Mouse (Mus musculus) kidney, postnatal 25 days (tissue): Measurements from ENCODE around the gene Nr2c2.
"Not testable (repeated sequence)": the region's sequence is repeated elsewhere in the genome, so short reads cannot be mapped to it uniquely, and the experiment has no call there.

Experiments used
- DNase-seq, 2 experiments: peaks; one replicate each; pipeline ENCODE4 v3.0.0; 2021; ENCODE audit warnings: mixed read lengths in 2 of 2

Nr2c2 gene

DNA sequence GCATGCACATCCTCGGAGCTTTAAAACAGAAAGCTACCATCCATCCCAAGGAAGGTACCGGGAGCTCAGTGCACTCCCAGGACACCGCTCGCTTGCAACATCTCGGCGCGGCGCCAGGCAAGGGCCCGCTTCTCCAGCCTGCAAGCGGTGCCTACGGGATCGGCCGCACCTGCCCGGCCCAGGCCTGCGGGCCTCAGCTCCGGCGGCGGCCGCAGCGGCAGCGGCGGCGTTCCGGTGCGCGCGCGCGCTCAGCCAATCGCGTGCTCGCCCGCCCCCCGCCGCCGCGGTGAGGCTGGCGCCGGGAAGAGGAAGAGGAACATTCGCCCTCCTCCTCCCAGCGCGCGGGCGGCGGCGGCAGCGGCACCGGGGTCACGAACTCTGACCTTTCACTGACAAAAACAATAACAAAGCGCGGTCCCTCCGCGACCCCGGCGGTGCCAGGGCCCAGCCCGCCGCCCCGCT is at the start of gene Nr2c2:
Gene Nr2c2, plus strand, starts transcription at position 261 of the 462 bp plus-strand sequence.
- DNase-seq = peak; percentile 89 to 95

DNA sequence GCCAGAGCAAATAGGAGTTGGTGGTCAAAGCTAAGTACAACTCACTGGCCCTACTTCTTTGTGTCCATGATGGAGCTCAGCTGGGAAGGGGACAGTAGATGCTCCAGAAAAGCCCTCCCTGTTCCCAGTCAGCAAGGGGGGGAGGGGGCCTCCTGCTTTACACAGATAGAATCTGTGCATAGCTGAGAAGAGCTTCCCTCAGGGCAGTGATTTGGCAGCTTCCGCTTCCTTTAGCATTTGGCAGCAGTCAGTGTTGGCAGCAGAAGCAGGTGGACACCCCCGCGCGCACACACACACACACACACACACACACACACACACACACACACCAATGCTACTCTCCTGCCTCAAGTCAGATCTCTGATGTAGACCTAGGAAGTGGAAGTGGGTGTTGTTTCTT is 49.1 kb upstream of the Nr2c2 start:
- DNase-seq = peak; percentile 75 to 84

DNA sequence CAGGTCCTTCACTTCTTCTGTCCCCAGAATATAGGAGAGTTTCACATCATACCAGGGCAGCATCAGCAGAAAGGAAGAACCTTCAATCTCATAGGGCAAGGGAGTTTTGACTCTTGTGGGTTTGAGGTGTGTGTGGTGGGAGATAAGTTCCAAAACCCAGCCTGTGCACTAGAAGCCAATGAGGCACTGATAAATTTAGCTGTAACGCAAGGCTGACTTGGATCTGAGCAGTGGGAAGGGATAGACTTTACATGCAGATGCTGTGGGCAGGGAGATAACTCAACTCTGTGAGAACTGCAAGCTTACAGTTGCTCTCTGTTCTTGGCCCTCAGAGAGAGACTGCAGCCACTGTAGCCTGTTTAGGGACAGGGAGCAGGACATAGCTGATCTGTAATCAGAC is 48.3 kb upstream of the Nr2c2 start:
- DNase-seq = no peak

DNA sequence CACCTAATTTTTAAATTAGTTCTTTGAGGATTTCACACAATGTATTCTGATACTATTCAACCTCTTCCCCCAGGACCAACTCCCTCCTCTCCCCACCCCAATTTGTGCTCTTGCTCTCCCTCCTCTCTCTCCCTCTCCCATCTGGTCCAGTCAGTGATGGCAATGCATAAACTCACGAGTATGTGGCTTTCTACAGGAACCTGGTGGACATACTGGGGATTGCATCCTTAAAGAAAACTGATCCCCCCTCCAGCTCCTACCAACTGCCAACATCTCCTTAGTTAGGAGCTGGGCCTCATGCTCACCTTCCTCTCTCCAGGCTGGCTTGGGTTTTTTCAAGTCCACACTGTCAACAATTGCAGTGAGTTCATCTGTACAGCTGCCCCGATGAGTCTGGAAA is 33.4 kb upstream of the Nr2c2 start:
- no peak for DNase-seq

DNA sequence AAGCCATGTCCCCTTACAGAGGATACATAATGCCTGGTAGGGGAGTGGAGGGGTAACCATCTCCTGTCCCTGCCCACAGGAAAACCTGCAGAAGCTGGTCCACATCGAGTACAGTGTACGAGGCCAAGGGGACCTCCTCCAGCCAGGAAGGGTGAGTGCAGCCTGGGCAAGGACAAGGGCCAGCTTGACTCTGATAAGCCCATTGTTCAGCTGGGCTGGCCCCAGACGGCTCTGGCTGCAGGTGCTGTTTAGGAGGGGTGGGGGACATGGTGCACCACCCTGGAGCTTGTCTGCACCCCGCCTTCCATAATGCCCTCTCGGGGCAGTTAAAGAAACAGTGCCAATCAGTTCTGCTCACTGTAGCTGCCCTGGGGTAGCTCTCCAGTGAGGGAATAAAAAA is 29.5 kb upstream of the Nr2c2 start:
- DNase-seq = no peak

DNA sequence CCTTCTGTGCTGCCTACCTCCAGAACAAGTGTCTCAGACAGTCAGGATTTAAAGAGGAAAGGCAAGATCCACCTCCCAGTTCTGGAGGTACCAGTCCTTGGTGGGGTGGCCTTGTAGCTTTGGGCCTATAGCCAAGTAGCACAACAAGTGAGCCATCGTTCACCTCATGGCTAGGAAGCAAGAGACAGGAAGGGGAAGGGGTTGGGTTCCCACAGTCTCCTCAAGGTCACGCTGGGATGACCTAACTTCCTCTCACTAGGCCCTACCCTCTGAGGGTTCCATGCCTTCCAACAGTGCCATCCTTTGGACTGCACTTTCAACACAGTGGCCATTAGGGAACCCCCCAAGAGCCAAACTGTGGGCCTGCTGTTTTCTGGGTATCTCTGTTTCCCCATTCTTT is 27.7 kb upstream of the Nr2c2 start:
- peak; percentile 40 to 64 for DNase-seq

DNA sequence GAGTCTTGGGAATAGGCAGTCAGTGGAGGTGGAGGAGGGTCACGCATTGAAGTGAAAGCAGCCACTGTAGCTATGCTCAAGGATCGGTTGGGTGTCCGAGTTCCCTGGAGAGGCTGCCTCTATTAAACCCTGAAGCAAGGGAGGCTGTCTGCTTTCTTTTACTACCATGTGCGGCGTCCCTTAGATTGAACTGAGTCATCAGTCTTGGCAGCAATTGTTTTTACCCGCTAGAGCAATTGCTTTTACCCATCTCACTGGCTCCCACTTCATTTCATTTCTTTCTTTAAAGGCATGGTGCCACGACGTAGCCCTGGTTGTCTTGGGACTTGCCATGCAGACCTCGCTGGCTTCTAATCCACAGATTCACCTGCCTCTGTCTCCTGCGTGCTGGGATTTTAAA is 27.1 kb upstream of the Nr2c2 start:
- DNase-seq = no peak

DNA sequence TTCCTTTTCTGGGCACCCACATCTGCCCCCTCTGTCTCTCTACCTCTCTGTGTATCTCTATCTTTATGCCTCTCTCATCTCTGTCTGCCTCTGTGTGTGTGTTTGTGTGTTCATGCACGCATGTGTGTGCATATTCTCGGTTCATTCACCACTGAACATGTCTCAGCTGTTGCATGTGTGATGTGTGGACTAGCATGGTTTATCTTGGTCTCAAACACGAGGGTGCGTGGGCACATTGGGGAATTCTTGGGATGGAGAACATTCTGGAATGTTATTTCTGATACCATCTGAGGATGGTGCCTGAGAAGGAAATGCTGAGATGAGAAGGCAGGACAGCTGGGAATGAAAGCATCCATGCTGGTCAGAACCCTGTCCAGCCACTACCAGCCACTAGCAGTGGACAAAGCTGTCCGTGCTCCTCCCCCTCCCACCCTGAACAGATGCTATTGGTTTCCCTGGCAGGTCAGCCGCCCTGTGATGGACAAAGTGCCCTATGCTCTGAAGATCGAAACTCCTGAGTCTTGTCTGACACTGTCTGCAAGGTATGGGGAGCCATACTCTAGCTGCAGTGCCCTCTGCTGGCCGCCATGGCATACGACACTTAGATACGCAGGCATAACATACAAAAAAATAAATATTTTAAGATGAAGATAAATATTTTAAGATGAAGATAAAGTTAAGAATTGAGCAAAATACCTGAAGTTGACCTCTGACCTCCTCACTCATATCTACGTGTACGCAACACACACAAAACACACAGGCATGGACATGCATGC is 25.3 kb upstream of the Nr2c2 start:
- DNase-seq = peak; percentile 52 to 70

DNA sequence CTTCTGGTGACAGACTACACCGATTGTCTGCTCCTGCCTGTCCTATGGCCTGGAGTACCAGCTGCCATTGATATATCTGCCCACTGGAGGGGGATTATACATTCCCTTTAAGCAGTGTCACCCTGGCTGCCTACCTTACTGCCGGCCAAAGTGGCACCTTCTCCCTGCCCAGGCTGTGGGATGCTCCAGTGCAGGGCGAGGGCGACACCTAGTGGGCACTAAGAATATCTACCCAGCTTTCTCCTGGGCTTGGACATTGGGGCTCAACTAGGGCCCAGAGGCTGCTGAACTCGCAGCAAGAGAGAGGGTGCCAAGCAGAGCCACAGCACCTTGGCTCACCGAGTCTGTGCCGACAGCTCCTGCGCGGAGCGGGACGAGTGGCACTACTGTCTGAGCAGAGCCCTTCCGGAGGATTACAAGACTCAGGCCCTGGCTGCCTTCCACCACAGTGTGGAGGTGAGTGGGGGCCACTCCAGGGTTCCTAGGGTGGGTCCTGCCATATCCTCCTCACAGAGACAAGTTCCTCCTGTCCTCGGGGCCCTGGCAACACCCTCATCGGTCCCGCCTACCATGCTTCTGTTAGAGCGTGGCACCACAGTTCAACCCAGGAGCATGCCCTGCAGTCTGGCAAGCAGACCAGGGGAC is 23.9 kb upstream of the Nr2c2 start:
- peak; percentile 80 for DNase-seq

DNA sequence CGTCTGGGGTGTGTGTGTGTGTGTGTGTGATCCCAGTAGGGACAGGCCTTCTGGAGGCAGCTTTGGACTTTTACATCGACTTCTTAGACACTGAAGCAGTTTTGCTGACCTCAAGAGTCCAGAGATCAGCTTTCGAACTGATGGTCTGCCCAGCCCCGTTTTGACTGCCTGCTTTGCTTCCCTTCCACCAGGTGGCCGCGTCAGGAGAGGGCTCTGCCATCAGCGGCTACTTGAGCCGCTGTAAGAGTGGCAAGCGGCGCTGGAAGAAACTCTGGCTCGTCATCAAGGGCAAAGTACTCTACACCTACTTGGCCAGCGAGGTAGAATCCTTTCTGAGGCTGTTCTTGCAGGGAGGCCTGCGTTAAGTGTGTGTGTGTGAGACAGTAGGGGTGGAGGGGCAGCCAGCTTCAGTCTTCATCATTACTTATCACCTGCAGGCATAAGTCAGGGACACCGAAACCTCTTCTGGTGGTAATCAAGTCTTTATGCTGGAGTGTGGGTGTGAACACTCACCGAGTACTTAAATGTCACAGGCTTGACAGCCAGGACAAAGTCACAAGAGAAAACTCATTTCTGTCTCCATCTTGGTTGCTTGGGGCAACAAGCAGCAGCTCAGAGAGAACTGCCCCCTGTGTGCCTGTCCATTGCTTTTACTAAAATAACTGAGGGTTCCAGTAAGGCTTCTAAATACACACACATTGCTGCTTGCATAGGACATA is 19.9 kb upstream of the Nr2c2 start:
- DNase-seq = peak; percentile 68 to 89

DNA sequence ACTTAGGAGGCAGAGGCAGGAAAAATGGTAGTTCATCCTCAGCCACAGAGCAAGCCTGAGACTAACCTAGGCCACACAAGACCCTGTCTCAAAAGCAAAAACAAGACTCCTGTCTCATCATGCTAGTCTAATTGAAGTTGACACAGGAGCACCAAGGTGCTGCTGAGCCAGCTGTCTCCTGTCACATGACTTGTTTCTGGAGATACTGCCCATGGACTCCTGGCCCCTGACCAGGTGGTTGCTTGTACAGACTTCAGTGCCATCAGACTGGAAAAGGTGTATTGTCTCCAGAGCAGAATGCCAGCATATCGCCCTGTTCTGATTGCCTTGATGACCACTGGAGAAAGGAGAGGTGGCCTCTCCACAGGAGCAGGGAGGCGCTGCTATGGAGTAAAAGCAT is 10.5 kb upstream of the Nr2c2 start:
- peak; percentile 20 to 48 for DNase-seq

DNA sequence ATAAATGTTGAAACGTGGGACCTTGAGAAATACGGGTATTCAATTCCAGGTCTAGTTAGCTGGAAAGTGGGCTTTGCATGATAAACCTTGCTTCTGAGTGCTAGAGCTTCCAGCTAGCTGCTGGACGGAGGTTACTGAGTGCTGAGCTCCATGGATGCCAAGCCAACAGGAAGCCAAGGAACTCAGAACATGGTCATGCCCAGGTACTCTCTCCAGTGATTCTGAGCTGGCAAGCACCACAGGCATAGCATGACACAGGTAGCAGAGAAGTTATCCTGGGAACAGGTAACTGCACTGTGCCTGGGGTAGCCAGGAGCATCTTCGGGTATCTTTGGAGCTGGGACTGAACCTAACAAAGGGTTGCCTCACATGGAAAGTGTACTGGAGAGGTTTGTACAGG is 8.4 kb upstream of the Nr2c2 start:
- DNase-seq = no peak

DNA sequence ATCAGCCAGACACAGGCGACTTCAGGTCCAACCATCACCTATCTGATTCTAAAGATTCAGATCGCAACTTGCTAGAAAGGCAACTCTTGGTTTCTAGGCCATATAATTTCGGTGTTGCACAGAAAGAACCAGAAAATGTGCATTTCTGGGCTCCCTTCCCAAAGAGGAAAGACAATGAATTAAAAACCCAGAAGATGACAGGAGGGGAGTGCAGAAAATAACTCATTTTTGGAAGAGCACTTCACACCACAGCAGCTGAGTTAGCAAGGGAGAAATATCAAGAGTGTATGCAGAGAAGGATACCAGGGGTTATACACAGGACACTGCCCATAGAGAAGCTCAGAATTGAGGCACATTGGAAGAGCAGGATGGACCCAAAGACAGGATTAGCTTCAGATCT is 6.3 kb upstream of the Nr2c2 start:
- DNase-seq = no peak

DNA sequence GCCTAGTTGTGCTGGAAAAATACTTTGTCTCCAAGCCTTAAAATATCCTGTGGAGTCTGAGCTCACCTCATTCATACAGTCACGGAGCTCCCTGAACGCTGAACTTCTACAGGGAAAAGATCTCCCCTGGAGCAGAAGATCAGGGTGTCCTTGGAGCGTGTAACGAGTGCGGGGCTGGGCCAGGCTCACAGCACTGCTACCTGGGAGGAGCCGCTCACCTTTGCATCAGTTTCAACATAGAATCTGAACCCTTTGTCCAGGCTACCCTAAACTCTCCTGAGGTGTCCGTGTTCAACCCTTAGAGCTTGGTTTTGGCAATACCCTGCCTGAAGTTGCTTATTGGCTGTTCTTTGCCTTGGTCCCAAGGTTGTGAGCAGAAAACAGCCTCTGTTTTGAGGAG is 2.0 kb upstream of the Nr2c2 start:
- DNase-seq = not testable (repeated sequence)

DNA sequence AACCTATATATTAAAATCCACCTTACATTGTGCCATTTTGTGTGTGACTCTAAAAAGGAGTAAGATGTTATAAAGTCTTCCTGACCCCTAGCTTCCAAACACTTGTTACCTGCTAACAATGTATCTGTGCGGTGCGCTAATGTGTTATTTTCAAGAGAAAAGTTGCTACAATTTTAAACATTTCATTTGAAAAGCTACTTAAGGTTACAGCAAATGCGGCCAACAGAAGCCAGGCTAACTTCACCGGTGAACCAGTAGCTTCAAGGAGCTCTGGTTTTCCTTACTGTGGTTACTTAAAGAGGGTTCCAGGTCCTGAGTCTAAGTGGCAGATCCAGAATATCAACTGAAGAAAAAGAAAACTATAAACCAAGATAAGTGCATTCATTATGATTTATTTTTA is 1.2 kb upstream of the Nr2c2 start:
- DNase-seq = no peak

DNA sequence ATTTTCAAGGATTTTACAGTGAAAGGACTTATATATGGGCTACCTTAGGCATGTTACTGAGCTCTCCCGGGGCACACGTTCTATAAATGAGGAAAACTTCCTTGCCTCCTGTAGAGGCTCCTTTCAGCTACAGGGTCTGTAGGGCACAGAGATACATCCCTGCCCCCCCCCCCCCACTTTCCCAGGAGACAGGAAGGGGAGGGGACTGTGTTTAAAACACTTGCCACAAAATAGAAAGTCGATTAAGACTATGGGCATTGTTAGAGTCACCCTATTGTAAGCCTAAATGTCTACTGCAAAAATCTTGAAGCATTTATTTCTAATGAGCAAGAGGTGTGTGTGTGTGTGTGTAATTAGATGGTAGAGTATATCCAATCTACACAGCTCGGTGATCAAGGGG is 693 bp upstream of the Nr2c2 start:
- DNase-seq = no peak

DNA sequence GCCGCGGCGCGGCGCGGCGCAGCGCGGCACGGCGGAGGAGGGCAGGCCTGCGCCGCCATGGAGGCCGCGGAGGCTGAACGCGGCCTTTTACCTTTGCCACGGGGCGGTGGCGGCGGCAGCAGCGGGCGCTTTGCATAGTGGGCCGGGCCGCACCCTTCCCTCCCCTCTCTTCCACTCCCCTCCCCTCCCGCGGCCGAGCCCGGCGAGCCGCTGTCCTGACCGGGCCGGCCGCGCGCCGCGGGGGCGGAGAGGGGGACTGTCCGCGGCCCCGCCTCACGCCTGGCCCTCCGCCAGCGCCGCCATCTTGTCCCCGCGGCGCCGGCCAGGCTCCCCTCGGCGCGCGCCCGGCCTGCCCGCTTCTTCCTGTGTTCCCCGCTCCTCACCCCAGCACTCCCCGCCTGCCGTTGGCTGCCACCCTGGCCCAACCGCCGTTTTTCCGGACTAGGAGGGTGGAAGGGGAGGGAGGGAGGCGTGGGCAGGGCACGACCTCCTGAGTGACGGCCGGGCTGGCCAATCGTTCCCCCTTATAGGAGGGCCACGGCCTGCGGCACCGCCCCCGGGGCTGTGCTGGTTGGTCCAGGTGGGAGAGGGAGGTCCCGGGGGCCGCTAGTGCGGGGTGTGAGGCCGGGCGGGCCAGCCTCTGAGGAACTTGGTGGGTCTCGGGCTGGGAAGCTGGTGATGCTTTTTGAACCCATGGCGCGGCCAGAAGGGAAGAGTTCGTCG is 738 bp downstream of the Nr2c2 start:
- DNase-seq = peak; percentile 100

DNA sequence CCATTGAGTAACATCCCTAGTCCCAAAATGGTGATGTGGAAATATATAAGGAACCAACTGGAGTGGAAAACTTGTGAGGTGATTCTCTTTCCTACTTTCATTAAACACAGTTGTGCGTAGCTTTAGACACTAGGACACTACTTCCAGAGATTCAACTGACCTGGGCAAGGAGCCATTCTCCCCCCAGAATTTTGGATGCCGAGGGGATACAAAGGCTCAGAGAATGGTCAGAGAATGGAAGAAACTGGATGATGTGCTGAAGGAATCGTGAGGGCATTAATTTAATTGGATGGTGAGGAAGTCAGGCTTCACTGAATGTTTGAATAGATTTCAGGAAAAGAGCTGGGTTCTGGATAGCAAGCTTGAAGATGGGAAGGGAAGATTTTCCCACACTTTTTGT is 1.5 kb downstream of the Nr2c2 start:
- no peak for DNase-seq

DNA sequence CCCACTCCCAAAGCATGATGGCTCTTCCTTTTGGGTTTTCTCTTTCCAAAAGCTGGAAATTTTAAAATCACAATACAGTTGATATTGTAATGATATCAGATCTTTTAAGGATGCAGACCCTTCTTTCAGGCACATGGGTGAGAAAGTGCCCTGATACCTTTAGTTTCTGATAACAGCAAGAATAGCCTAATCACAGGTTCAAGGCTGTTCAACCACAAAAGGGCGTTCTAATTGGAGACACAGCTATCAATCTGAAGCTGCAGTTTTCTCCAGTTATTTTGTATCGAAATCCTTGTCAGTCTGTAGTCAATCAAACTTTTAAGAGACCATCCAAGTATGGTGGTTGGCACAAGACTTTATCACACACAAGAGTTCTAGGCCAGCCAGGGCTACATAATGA is 2.7 kb downstream of the Nr2c2 start:
- no peak for DNase-seq

DNA sequence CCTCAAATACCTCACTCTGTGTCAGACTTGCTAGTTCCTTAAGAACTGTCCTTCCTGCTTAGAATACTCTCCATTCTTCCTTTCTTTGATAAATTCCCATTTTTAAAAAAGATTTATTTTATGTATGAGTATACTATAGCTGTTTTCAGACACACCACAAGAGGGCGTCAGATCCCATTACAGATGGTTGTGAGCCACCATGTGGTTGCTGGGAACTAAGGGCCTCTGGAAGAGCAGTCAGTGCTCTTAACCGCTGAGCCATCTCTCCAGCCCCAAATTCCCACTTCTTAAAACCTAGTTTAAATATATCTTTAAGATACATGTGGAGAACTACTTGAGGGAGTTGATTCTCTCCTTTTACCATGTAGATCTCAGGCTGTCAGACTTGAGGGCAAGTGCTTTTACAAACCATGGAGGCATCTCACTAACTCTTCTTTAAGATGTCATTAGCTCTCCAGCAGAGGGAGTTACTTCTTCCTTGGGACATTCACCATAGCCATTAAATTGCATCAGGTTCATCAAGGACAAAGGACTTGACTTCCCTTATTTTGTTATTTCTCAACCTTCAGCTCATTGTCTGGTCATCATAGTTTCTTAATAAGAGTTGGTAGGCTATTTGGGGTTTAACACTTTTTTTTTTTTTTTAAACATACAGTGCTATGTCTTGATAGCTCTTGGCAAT is 9.6 kb downstream of the Nr2c2 start:
- DNase-seq = no peak

DNA sequence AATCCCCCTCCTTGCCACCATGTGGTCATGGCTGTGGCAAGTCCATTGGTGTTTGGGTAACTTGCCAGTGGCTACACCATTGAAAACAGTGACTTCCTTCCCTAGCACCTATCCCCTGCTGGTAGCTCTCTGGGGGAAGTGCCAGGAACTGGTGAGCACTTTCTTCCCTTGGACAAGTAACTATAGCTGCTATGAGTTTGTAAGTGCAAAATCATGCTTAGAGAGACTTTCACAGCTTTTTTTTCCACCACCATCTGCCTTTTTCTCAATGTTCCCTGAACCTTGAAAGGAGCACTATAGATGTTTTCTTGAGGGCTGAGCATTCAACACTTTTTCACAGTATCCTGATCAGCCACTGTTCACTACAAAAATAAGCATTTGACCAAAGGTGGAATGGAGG is 33.4 kb downstream of the Nr2c2 start:
- no peak for DNase-seq

DNA sequence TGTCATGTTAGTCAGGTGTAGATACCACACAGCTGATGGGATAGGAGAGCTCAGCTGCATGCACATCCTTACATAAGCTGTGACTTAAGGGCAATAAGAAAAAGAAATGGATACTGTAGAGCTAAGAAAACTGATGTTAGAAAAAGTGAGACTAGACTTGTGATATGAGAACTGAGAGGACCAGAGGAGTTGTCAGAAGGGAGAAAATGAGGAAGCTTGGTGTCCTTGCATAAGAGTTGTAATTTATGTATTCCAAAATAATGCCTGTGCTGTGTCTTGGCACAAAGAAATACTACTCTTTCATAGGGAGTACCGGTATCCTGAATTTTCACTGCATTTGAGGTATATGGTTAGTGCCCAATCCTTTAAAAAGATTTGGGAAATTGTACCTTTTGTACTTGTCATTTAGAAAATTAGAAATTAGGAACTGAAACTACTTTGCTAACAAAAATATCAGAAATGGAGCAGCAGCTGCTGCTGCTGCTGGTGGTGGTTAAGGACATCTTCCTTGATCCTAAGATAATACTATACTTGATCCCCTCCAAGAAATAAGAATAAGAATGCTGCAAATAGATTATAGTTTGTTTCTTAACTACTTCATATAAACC is 35.8 kb downstream of the Nr2c2 start:
- no peak for DNase-seq
